Mouse (Mus musculus) myocyte (in vitro differentiated cells): ENCODE data around the gene Lypd5. TPM values are rescaled to one million over a fixed set of nuclear protein-coding genes. Genes with fewer than 3 reads are reported as not detected.

Experiments used
- H3K27me3 ChIP-seq: one replicate; pipeline ENCODE4 v1.6.1; 2011; ENCODE audit not compliant: control insufficient read depth, insufficient read depth, insufficient read length
- H3K36me3 ChIP-seq: one replicate; pipeline ENCODE4 v1.6.1; 2011; ENCODE audit not compliant: control insufficient read depth, insufficient read depth
- H3K4me2 ChIP-seq: one replicate; pipeline ENCODE4 v1.6.1; 2011; ENCODE audit warnings: low read depth, control low read depth
- H3K4me3 ChIP-seq: one replicate; pipeline ENCODE4 v1.5.1; 2011; ENCODE audit warnings: mild to moderate bottlenecking, control low read depth, moderate library complexity
- H3K79me2 ChIP-seq: one replicate; pipeline ENCODE4 v1.6.1; 2011; ENCODE audit not compliant: control insufficient read depth, insufficient read depth
- H3ac ChIP-seq: one replicate; pipeline ENCODE4 v1.6.1; 2011; ENCODE audit not compliant: control insufficient read depth, insufficient read length
- CEBPB ChIP-seq: IDR thresholded peaks from 2 replicates; pipeline ENCODE4 v1.6.1; 2011; ENCODE audit warnings: mild to moderate bottlenecking, moderate library complexity; ENCODE audit not compliant: poor library complexity, insufficient read depth, severe bottlenecking
- E2F4 ChIP-seq: IDR thresholded peaks from one replicate; pipeline ENCODE4 v1.6.1; 2011; ENCODE audit warnings: mild to moderate bottlenecking, control low read depth, moderate library complexity; ENCODE audit not compliant: insufficient read depth
- MAX ChIP-seq: IDR thresholded peaks from one replicate; pipeline ENCODE4 v1.6.1; 2011; ENCODE audit warnings: low read depth, mild to moderate bottlenecking, control low read depth
- MYOD1 ChIP-seq, 3 experiments: IDR thresholded peaks; one replicate each; pipeline ENCODE4 v1.6.1; 2011; ENCODE audit warnings: control low read depth in 2 of 3, low read depth in 2 of 3, mild to moderate bottlenecking in 2 of 3, moderate library complexity in 1 of 3; ENCODE audit not compliant: insufficient read length in 2 of 3, control insufficient read depth in 1 of 3
- MYOG ChIP-seq, 3 experiments: IDR thresholded peaks; one replicate each; pipeline ENCODE4 v1.6.1; 2011; ENCODE audit warnings: control low read depth in 2 of 3, low read depth in 2 of 3, mild to moderate bottlenecking in 2 of 3; ENCODE audit not compliant: insufficient read length in 2 of 3, control insufficient read depth in 1 of 3, insufficient read depth in 1 of 3
- POLR2A ChIP-seq: IDR thresholded peaks from one replicate; pipeline ENCODE4 v1.6.1; 2011; ENCODE audit warnings: low read depth, mild to moderate bottlenecking, control low read depth, moderate library complexity; ENCODE audit not compliant: insufficient read length
- POLR2AphosphoS2 ChIP-seq: IDR thresholded peaks from one replicate; pipeline ENCODE4 v1.6.1; 2011; ENCODE audit warnings: low read depth, control low read depth; ENCODE audit not compliant: insufficient read length
- REST ChIP-seq: IDR thresholded peaks from one replicate; pipeline ENCODE4 v1.6.1; 2011; ENCODE audit warnings: mild to moderate bottlenecking, control low read depth, moderate library complexity; ENCODE audit not compliant: insufficient read depth, insufficient read length
- SRF ChIP-seq: IDR thresholded peaks from one replicate; pipeline ENCODE4 v1.6.1; 2011; ENCODE audit warnings: low read depth; ENCODE audit not compliant: control insufficient read depth, insufficient read length
- TCF12 ChIP-seq: IDR thresholded peaks from one replicate; pipeline ENCODE4 v1.6.1; 2011; ENCODE audit warnings: mild to moderate bottlenecking, control low read depth; ENCODE audit not compliant: poor library complexity, insufficient read depth, severe bottlenecking
- TCF3 ChIP-seq: IDR thresholded peaks from one replicate; pipeline ENCODE4 v1.6.1; 2011; ENCODE audit warnings: low read depth, control low read depth; ENCODE audit not compliant: insufficient read length
- USF1 ChIP-seq: IDR thresholded peaks from one replicate; pipeline ENCODE4 v1.6.1; 2011; ENCODE audit warnings: low read depth, mild to moderate bottlenecking, control low read depth, moderate library complexity
- polyA plus RNA-seq: library from polyadenylated mRNA; unstranded; fragments of >200 nt; fragmentation: generic; extraction: Trizol; gene quantifications from one replicate; pipeline ENCODE4 v1.2.1, GENCODE M21; 2012; ENCODE audit warnings: missing spikeins

Lypd5 gene
- polyA plus RNA-seq, 1 experiment, result not detected

- peak within 1 kb of the TSS; percentile 86 for H3K4me2 ChIP-seq
- H3K79me2 ChIP-seq, result peaks cover 33% of the 10 kb centered on the region
- no peak for TF ChIP-seq SRF
- TF ChIP-seq MYOG (IDR thresholded peaks at IDR 0.05; ENCODE audit: control insufficient read depth in 1 of 3, insufficient read depth in 1 of 3, insufficient read length in 2 of 3, low read depth in 2 of 3), result peak in 2 of 3 experiments; percentile 52 to 75
- TF ChIP-seq POLR2AphosphoS2, result peak; percentile 69
- TF ChIP-seq MYOD1 (IDR thresholded peaks at IDR 0.05; ENCODE audit: control insufficient read depth in 1 of 3, insufficient read length in 2 of 3, low read depth in 2 of 3), result peak in 1 of 3 experiments; percentile 56
- no peak for TF ChIP-seq REST
- TF ChIP-seq POLR2A, result peak; percentile 67
- H3K4me3 ChIP-seq, result peak within 1 kb of the TSS; percentile 56
- peak within 1 kb of the TSS; percentile 59 for H3ac ChIP-seq
- no peaks in the 10 kb centered on the region for H3K27me3 ChIP-seq
- H3K36me3 ChIP-seq, result no peaks in the 10 kb centered on the region
Measured at GRCm38 (mm10) chr7:24369731-24370541, 20.9 kb downstream of the Lypd5 start, which contains the start of gene Kcnn4. Gene Kcnn4 (plus strand): TSS chr7:24370263.

- TF ChIP-seq MYOD1 (IDR thresholded peaks at IDR 0.05; ENCODE audit: control insufficient read depth in 1 of 3, insufficient read length in 2 of 3, low read depth in 2 of 3) (no peak), E2F4 (no peak), TCF3 (no peak), MAX (no peak), REST (no peak), TCF12 (no peak), MYOG (IDR thresholded peaks at IDR 0.05; ENCODE audit: control insufficient read depth in 1 of 3, insufficient read depth in 1 of 3, insufficient read length in 2 of 3, low read depth in 2 of 3) (no peak), USF1 (no peak), SRF (no peak), POLR2A (no peak), CEBPB (no peak), POLR2AphosphoS2 (no peak)
- Histone ChIP-seq H3K79me2 (peaks cover 33% of the 10 kb centered on the region), H3K4me3 (peak overlapping the region; percentile 56), H3K36me3 (no peaks in the 10 kb centered on the region), H3ac (peak overlapping the region; percentile 59), H3K27me3 (no peaks in the 10 kb centered on the region), H3K4me2 (peak overlapping the region; percentile 86)
Measured at GRCm38 (mm10) chr7:24371012-24371808, 22.2 kb downstream of the Lypd5 start.

- no peaks in the 10 kb centered on the region for H3K27me3 ChIP-seq
- H3ac ChIP-seq, result no peak overlapping the region
- peaks cover 33% of the 10 kb centered on the region for H3K79me2 ChIP-seq
- TF ChIP-seq POLR2AphosphoS2 (no peak), E2F4 (no peak), USF1 (no peak), REST (no peak), MYOG (IDR thresholded peaks at IDR 0.05; ENCODE audit: control insufficient read depth in 1 of 3, insufficient read depth in 1 of 3, insufficient read length in 2 of 3, low read depth in 2 of 3) (no peak), MAX (no peak), POLR2A (no peak), TCF12 (no peak), SRF (no peak), MYOD1 (IDR thresholded peaks at IDR 0.05; ENCODE audit: control insufficient read depth in 1 of 3, insufficient read length in 2 of 3, low read depth in 2 of 3) (no peak), CEBPB (no peak), TCF3 (no peak)
- no peaks in the 10 kb centered on the region for H3K36me3 ChIP-seq
- H3K4me2 ChIP-seq, result peak overlapping the region; percentile 86
- H3K4me3 ChIP-seq, result peak overlapping the region; percentile 56
Measured at GRCm38 (mm10) chr7:24371809-24372145, 22.8 kb downstream of the Lypd5 start.

- H3K4me2 ChIP-seq, result peak overlapping the region; percentile 86
- TF ChIP-seq POLR2AphosphoS2 (peak; percentile 66), POLR2A (peak; percentile 78), MYOG (IDR thresholded peaks at IDR 0.05; ENCODE audit: control insufficient read depth in 1 of 3, insufficient read depth in 1 of 3, insufficient read length in 2 of 3, low read depth in 2 of 3) (peak in 1 of 3 experiments; percentile 32), TCF12 (no peak)
- H3K4me3 ChIP-seq, result peak overlapping the region; percentile 56
Measured at GRCm38 (mm10) chr7:24372300-24372699, 23.3 kb downstream of the Lypd5 start.

More at GRCm38 (mm10) chr7:24372300-24372699, 23.3 kb downstream of the Lypd5 start:
- peaks cover 33% of the 10 kb centered on the region for H3K79me2 ChIP-seq
- H3K27me3 ChIP-seq, result no peaks in the 10 kb centered on the region
- no peak overlapping the region for H3ac ChIP-seq
- H3K36me3 ChIP-seq, result no peaks in the 10 kb centered on the region
